Comparison of ENCODE assay signal across 8 mouse cellular contexts in the genomic region with DNA sequence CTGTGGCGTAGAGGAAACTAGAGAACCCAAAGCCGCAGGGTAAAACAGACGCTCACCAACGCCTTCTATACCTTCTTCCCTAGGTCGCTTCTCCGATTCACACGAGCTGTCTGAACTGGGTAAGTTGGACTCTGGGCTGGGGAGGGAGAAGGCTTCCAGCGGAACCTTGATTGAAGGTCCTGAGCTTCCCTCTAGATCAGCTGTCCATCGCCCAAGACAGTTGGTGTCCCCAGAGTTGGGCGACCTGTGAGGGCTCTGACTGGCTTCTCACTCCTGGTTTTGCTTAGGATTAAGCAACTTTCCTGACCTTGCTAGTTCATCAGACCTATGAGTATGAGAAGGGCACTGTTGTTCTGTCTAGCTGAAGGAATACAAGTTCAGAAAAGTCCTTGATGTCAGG. TPM values are rescaled to one million over a fixed set of nuclear protein-coding genes. Genes with fewer than 3 reads are reported as not detected.
DNase-seq lines count a peak whose midpoint lies in the region; ATAC-seq and TF ChIP-seq lines count a peak whose summit lies in the region.

No protein-coding gene starts in this region.

- peaks cover 44% of the 10 kb centered on the region for H3K4me1 ChIP-seq in lung, embryonic 15.5 days
- H3K4me1 ChIP-seq in embryonic facial prominence, embryonic 14.5 days (ENCODE audit: control insufficient read depth, insufficient read depth, low read length) = peaks cover 22% of the 10 kb centered on the region
- H3K4me1 ChIP-seq in intestine, postnatal 0 days (replicated peaks; ENCODE audit: control insufficient read depth, insufficient read depth, low read length) = peaks cover 10% of the 10 kb centered on the region
- H3K4me1 ChIP-seq in neural tube, embryonic 15.5 days = peaks cover 57% of the 10 kb centered on the region

- ATAC-seq in lung, embryonic 15.5 days (ENCODE audit: borderline replicate concordance, extremely low read depth, low FRiP score, low TSS enrichment) = no peak
- no peak for ATAC-seq in embryonic facial prominence, embryonic 14.5 days (ENCODE audit: low read depth)
- ATAC-seq in intestine, postnatal 0 days = no peak
- ATAC-seq in neural tube, embryonic 15.5 days (ENCODE audit: low FRiP score) = no peak

- 9% methylated on average over 10 of the region's 10 CpGs for WGBS in lung, embryonic 15.5 days
- 8% methylated on average over 10 of the region's 10 CpGs for WGBS in embryonic facial prominence, embryonic 14.5 days
- 4% methylated on average over 10 of the region's 10 CpGs for WGBS in intestine, postnatal 0 days
- WGBS in neural tube, embryonic 15.5 days = 12% methylated on average over 10 of the region's 10 CpGs

- peaks cover 31% of the 10 kb centered on the region; the same call in 1 of the 2 replicates for H3K36me3 ChIP-seq in lung, embryonic 15.5 days
- H3K36me3 ChIP-seq in embryonic facial prominence, embryonic 14.5 days (ENCODE audit: control insufficient read depth, insufficient read depth, low read length) = peaks cover 25% of the 10 kb centered on the region
- H3K36me3 ChIP-seq in intestine, postnatal 0 days (ENCODE audit: control insufficient read depth, insufficient read depth) = peaks cover 36% of the 10 kb centered on the region
- H3K36me3 ChIP-seq in neural tube, embryonic 15.5 days = peaks cover 30% of the 10 kb centered on the region

- peak overlapping the region; percentile 69 for H3K9ac ChIP-seq in lung, embryonic 15.5 days
- H3K9ac ChIP-seq in embryonic facial prominence, embryonic 14.5 days (ENCODE audit: low read depth, low read length) = peak overlapping the region; percentile 77
- H3K9ac ChIP-seq in intestine, postnatal 0 days (ENCODE audit: low read depth, low read length) = peak overlapping the region; percentile 58
- peak overlapping the region; percentile 85 for H3K9ac ChIP-seq in neural tube, embryonic 15.5 days (replicated peaks)

- H3K27ac ChIP-seq in lung, embryonic 15.5 days = peak overlapping the region; percentile 94; the same call in 1 of the 2 replicates
- peak overlapping the region; percentile 84; the same call in 1 of the 2 replicates for H3K27ac ChIP-seq in embryonic facial prominence, embryonic 14.5 days (replicated peaks; ENCODE audit: low read depth, low read length)
- H3K27ac ChIP-seq in intestine, postnatal 0 days (ENCODE audit: low read depth, low read length) = peak overlapping the region; percentile 84
- H3K27ac ChIP-seq in neural tube, embryonic 15.5 days (replicated peaks) = peak overlapping the region; percentile 86

- no peaks in the 10 kb centered on the region for H3K9me3 ChIP-seq in lung, embryonic 15.5 days
- H3K9me3 ChIP-seq in embryonic facial prominence, embryonic 14.5 days (ENCODE audit: control insufficient read depth, low read length) = no peaks in the 10 kb centered on the region
- no peaks in the 10 kb centered on the region for H3K9me3 ChIP-seq in intestine, postnatal 0 days (ENCODE audit: control insufficient read depth)
- no peaks in the 10 kb centered on the region for H3K9me3 ChIP-seq in neural tube, embryonic 15.5 days (replicated peaks)

- TF ChIP-seq CTCF in intestine, postnatal 0 days (IDR thresholded peaks at IDR 0.05; ENCODE audit: low read depth) = no peak

- peak overlapping the region; percentile 88 for H3K4me3 ChIP-seq in lung, embryonic 15.5 days
- H3K4me3 ChIP-seq in embryonic facial prominence, embryonic 14.5 days (ENCODE audit: low read depth, low read length) = peak overlapping the region; percentile 72
- H3K4me3 ChIP-seq in intestine, postnatal 0 days (ENCODE audit: low read depth, low read length) = peak overlapping the region; percentile 66
- H3K4me3 ChIP-seq in neural tube, embryonic 15.5 days (replicated peaks) = peak overlapping the region; percentile 81

- DNase-seq in lung, postnatal 14 days = no peak
- no peak for DNase-seq in embryonic facial prominence, embryonic 14.5 days (ENCODE audit: low spot score)
- DNase-seq in adipocyte (ENCODE audit: low spot score) = no peak
- DNase-seq in left cerebral cortex, adult 11 months (ENCODE audit: low spot score) = no peak
- no peak for DNase-seq in adrenal gland, adult 18-20 months (ENCODE audit: low spot score in 2 of 2)

- H3K27me3 ChIP-seq in lung, embryonic 15.5 days = peaks cover 15% of the 10 kb centered on the region
- H3K27me3 ChIP-seq in embryonic facial prominence, embryonic 14.5 days (replicated peaks; ENCODE audit: control insufficient read depth, insufficient read depth, low read length) = peaks cover 6% of the 10 kb centered on the region
- H3K27me3 ChIP-seq in intestine, postnatal 0 days (replicated peaks; ENCODE audit: control insufficient read depth, insufficient read depth, low read length) = no peaks in the 10 kb centered on the region
- peaks cover 12% of the 10 kb centered on the region for H3K27me3 ChIP-seq in neural tube, embryonic 15.5 days (replicated peaks)

- peak overlapping the region; percentile 96 for H3K4me2 ChIP-seq in lung, embryonic 15.5 days
- H3K4me2 ChIP-seq in embryonic facial prominence, embryonic 14.5 days (ENCODE audit: low read depth, low read length) = peak overlapping the region; percentile 91
- peak overlapping the region; percentile 89 for H3K4me2 ChIP-seq in intestine, postnatal 0 days (replicated peaks; ENCODE audit: low read depth)
- H3K4me2 ChIP-seq in neural tube, embryonic 15.5 days = peak overlapping the region; percentile 92

RNA-seq across cellular contexts. Expression of a gene that starts 1.1 kb away (rescaled TPM):
- 17.0 and 18.7 TPM in 2 replicates for polyA plus RNA-seq in lung, embryonic 15.5 days (2015; fragmentation: Nextera tagmentation; extraction: Ambion mirVana)
- 10.7 and 11.1 TPM in 2 replicates for polyA plus RNA-seq in embryonic facial prominence, embryonic 14.5 days (2014; fragmentation: Nextera tagmentation; extraction: Ambion mirVana)
- polyA plus RNA-seq in intestine, postnatal 0 days (2015; fragmentation: Nextera tagmentation; extraction: Ambion mirVana) = 8.3 and 9.1 TPM in 2 replicates
- polyA plus RNA-seq in neural tube, embryonic 15.5 days (2015; fragmentation: Nextera tagmentation; extraction: Ambion mirVana) = 0.95 and 2.5 TPM in 2 replicates
- 1 to 10 TPM in 1 of 2 experiments, not detected in 1; 2.7 TPM for total RNA-seq in adrenal gland, adult 18-20 months (2021)

RNA-seq across cellular contexts. Expression of a gene that starts 1.3 kb away (rescaled TPM):
- 23.8 and 24.0 TPM in 2 replicates for polyA plus RNA-seq in lung, embryonic 15.5 days (2015; fragmentation: Nextera tagmentation; extraction: Ambion mirVana)
- polyA plus RNA-seq in embryonic facial prominence, embryonic 14.5 days (2014; fragmentation: Nextera tagmentation; extraction: Ambion mirVana) = 19.6 and 22.7 TPM in 2 replicates
- 84.8 and 86.0 TPM in 2 replicates for polyA plus RNA-seq in intestine, postnatal 0 days (2015; fragmentation: Nextera tagmentation; extraction: Ambion mirVana)
- 39.1 and 39.7 TPM in 2 replicates for polyA plus RNA-seq in neural tube, embryonic 15.5 days (2015; fragmentation: Nextera tagmentation; extraction: Ambion mirVana)
- total RNA-seq in adrenal gland, adult 18-20 months (2021) = 100 to 1,000 TPM in 1 of 2 experiments, 10 to 100 TPM in 1; 90.6 to 183 TPM

RNA-seq across cellular contexts. Expression of a gene that starts 6.5 kb away (rescaled TPM):
- polyA plus RNA-seq in lung, embryonic 15.5 days (2015; fragmentation: Nextera tagmentation; extraction: Ambion mirVana) = 2.5 and 3.0 TPM in 2 replicates
- 2.7 and 3.0 TPM in 2 replicates for polyA plus RNA-seq in embryonic facial prominence, embryonic 14.5 days (2014; fragmentation: Nextera tagmentation; extraction: Ambion mirVana)
- 2.1 and 3.1 TPM in 2 replicates for polyA plus RNA-seq in intestine, postnatal 0 days (2015; fragmentation: Nextera tagmentation; extraction: Ambion mirVana)
- 7.1 and 8.0 TPM in 2 replicates for polyA plus RNA-seq in neural tube, embryonic 15.5 days (2015; fragmentation: Nextera tagmentation; extraction: Ambion mirVana)
- 10 to 100 TPM in 1 of 2 experiments, 1 to 10 TPM in 1; 6.6 to 15.3 TPM for total RNA-seq in adrenal gland, adult 18-20 months (2021)

RNA-seq across cellular contexts. Expression of a gene that starts 25.3 kb away (rescaled TPM):
- polyA plus RNA-seq in lung, embryonic 15.5 days (2015; fragmentation: Nextera tagmentation; extraction: Ambion mirVana) = 15.1 and 15.2 TPM in 2 replicates
- 17.6 and 18.1 TPM in 2 replicates for polyA plus RNA-seq in embryonic facial prominence, embryonic 14.5 days (2014; fragmentation: Nextera tagmentation; extraction: Ambion mirVana)
- polyA plus RNA-seq in intestine, postnatal 0 days (2015; fragmentation: Nextera tagmentation; extraction: Ambion mirVana) = 7.2 and 7.4 TPM in 2 replicates
- polyA plus RNA-seq in neural tube, embryonic 15.5 days (2015; fragmentation: Nextera tagmentation; extraction: Ambion mirVana) = 134 and 169 TPM in 2 replicates
- 10 to 100 TPM; 29.6 to 32.3 TPM for total RNA-seq in adrenal gland, adult 18-20 months (2021)

RNA-seq across cellular contexts. Expression of a gene that starts 58.1 kb away (rescaled TPM):
- polyA plus RNA-seq in lung, embryonic 15.5 days (2015; fragmentation: Nextera tagmentation; extraction: Ambion mirVana) = 23.6 and 25.7 TPM in 2 replicates
- 26.6 and 27.1 TPM in 2 replicates for polyA plus RNA-seq in embryonic facial prominence, embryonic 14.5 days (2014; fragmentation: Nextera tagmentation; extraction: Ambion mirVana)
- polyA plus RNA-seq in intestine, postnatal 0 days (2015; fragmentation: Nextera tagmentation; extraction: Ambion mirVana) = 10.0 and 11.7 TPM in 2 replicates
- 43.0 and 46.0 TPM in 2 replicates for polyA plus RNA-seq in neural tube, embryonic 15.5 days (2015; fragmentation: Nextera tagmentation; extraction: Ambion mirVana)
- 10 to 100 TPM; 20.6 to 46.2 TPM for total RNA-seq in adrenal gland, adult 18-20 months (2021)
